Comparison of ENCODE assay signal across 8 mouse cellular contexts in the genomic region with DNA sequence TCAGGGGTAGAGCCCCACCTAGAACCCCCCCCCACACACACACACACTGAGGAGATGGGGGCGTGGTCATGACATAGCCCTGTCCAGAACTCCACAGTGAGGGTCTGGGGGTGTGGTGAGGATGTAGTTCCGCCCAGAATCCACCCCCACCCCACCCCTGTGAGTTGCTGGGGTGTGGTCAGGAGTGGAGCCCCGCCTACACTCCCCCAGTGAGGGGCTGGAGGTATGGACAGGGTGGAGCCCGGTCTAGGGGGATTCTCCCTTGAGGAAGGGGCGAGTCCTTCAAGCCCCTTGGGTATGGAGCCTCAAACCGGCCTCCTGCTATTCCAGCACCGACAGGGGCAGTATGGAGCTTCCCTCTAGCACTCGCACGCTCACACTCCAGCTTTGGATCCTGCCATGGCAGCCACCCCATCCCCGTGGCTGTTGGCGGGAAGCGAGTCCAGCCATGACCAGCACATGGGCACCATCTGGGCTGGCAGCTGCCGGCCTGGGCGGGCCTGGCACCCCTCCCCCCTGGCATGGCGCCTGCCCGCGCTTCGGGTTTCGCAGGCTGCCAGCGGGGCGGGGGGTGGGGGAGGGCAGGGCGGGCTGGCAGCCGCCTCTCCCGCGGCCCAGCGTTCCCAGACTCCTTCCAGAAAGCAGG. TPM values are rescaled to one million over a fixed set of nuclear protein-coding genes. Genes with fewer than 3 reads are reported as not detected.
DNase-seq lines count a peak whose midpoint lies in the region; ATAC-seq and TF ChIP-seq lines count a peak whose summit lies in the region.

No protein-coding gene starts in this region.

- H3K36me3 ChIP-seq in hindbrain, embryonic 11.5 days (ENCODE audit: control insufficient read depth, insufficient read depth, low read length) = no peaks in the 10 kb centered on the region
- H3K36me3 ChIP-seq in lung, postnatal 0 days (ENCODE audit: insufficient read depth, low read length) = no peaks in the 10 kb centered on the region

- H3K27ac ChIP-seq in hindbrain, embryonic 11.5 days (ENCODE audit: low read depth, low read length) = peak overlapping the region; percentile 36
- peak overlapping the region; percentile 68 for H3K27ac ChIP-seq in lung, postnatal 0 days (ENCODE audit: low read length)

- WGBS in hindbrain, embryonic 11.5 days = 1% methylated on average over 13 of the region's 26 CpGs
- WGBS in lung, postnatal 0 days = 4% methylated on average over 15 of the region's 26 CpGs

- peak overlapping the region; percentile 54 for H3K9ac ChIP-seq in hindbrain, embryonic 11.5 days (ENCODE audit: low read depth, low read length)
- H3K9ac ChIP-seq in lung, postnatal 0 days (replicated peaks; ENCODE audit: low read depth) = no peak overlapping the region; the same call in 1 of the 2 replicates

- H3K4me2 ChIP-seq in hindbrain, embryonic 11.5 days (replicated peaks; ENCODE audit: low read depth, low read length) = peak overlapping the region; percentile 73
- peak overlapping the region; percentile 59 for H3K4me2 ChIP-seq in lung, postnatal 0 days (replicated peaks; ENCODE audit: low read depth, low read length)

- no peak for TF ChIP-seq EP300 in lung, postnatal 0 days (IDR thresholded peaks at IDR 0.05)

- H3K4me3 ChIP-seq in hindbrain, embryonic 11.5 days (ENCODE audit: low read depth, low read length) = peak overlapping the region; percentile 21; the same call in 1 of the 2 replicates
- H3K4me3 ChIP-seq in lung, postnatal 0 days (ENCODE audit: low read depth, low read length) = peak overlapping the region; percentile 30

- DNase-seq in R1 (ENCODE audit: low read depth, low spot score) = peak; percentile 96
- DNase-seq in cerebellum, postnatal 36 days = peak; percentile 93 to 97
- peak; percentile 59 to 80 for DNase-seq in frontal cortex, postnatal 25 days (ENCODE audit: low spot score in 2 of 2)
- peak; percentile 80 for DNase-seq in hindbrain, embryonic 11.5 days (ENCODE audit: low spot score)
- peak; percentile 86 to 90 for DNase-seq in layer of hippocampus, postnatal 14 days (ENCODE audit: low spot score in 2 of 2)
- peak; percentile 88 for DNase-seq in lung, postnatal 0 days (ENCODE audit: low spot score)
- DNase-seq in retina, adult 2 months (ENCODE audit: low read depth, low spot score) = peak; percentile 59
- no peak for DNase-seq in spleen, postnatal 14 days (ENCODE audit: low spot score in 2 of 2)

- ATAC-seq in hindbrain, embryonic 11.5 days (ENCODE audit: low FRiP score) = peak; percentile 62
- peak; percentile 52 for ATAC-seq in lung, postnatal 0 days

- TF ChIP-seq CTCF in lung, postnatal 0 days (IDR thresholded peaks at IDR 0.05) = peak; percentile 76

- H3K4me1 ChIP-seq in hindbrain, embryonic 11.5 days (replicated peaks; ENCODE audit: control insufficient read depth, insufficient read depth, low read length) = peaks cover 22% of the 10 kb centered on the region
- peaks cover 47% of the 10 kb centered on the region for H3K4me1 ChIP-seq in lung, postnatal 0 days (ENCODE audit: insufficient read depth, low read depth, low read length)

- no peaks in the 10 kb centered on the region for H3K9me3 ChIP-seq in hindbrain, embryonic 11.5 days (ENCODE audit: control insufficient read depth, low read length)
- no peaks in the 10 kb centered on the region for H3K9me3 ChIP-seq in lung, postnatal 0 days (ENCODE audit: low read length)

- H3K27me3 ChIP-seq in hindbrain, embryonic 11.5 days (ENCODE audit: control insufficient read depth, insufficient read depth, low read length) = no peaks in the 10 kb centered on the region; the same call in 1 of the 2 replicates
- no peaks in the 10 kb centered on the region for H3K27me3 ChIP-seq in lung, postnatal 0 days (replicated peaks; ENCODE audit: insufficient read depth, low read length)

RNA-seq across cellular contexts. Expression of gene Smim24, which starts 23.9 kb away (rescaled TPM):
- 2.7 and 4.1 TPM in 2 replicates for polyA plus RNA-seq in hindbrain, embryonic 11.5 days (2014; fragmentation: Nextera tagmentation; extraction: Ambion mirVana)
- total RNA-seq in layer of hippocampus, postnatal 14 days (2021) = 1 to 10 TPM; 1.1 to 1.5 TPM
- polyA plus RNA-seq in lung, postnatal 0 days (2015; fragmentation: Nextera tagmentation; extraction: Ambion mirVana) = 3.1 and 3.6 TPM in 2 replicates

RNA-seq across cellular contexts. Expression of gene Gm48552, which starts 27.9 kb away (rescaled TPM):
- polyA plus RNA-seq in hindbrain, embryonic 11.5 days (2014; fragmentation: Nextera tagmentation; extraction: Ambion mirVana) = 0.49 and 1.0 TPM in 2 replicates
- 1 to 10 TPM; 2.8 to 5.4 TPM for total RNA-seq in layer of hippocampus, postnatal 14 days (2021)
- polyA plus RNA-seq in lung, postnatal 0 days (2015; fragmentation: Nextera tagmentation; extraction: Ambion mirVana) = 0.20 and 0.63 TPM in 2 replicates

RNA-seq across cellular contexts. Expression of gene Gm48551, which starts 32.4 kb away (rescaled TPM):
- polyA plus RNA-seq in hindbrain, embryonic 11.5 days (2014; fragmentation: Nextera tagmentation; extraction: Ambion mirVana) = 2.2 and 3.2 TPM in 2 replicates
- total RNA-seq in layer of hippocampus, postnatal 14 days (2021) = 1 to 10 TPM; 3.1 to 4.5 TPM
- polyA plus RNA-seq in lung, postnatal 0 days (2015; fragmentation: Nextera tagmentation; extraction: Ambion mirVana) = 2.4 and 3.0 TPM in 2 replicates

RNA-seq across cellular contexts. Expression of gene Dohh, which starts 32.5 kb away (rescaled TPM):
- 44.8 and 52.6 TPM in 2 replicates for polyA plus RNA-seq in hindbrain, embryonic 11.5 days (2014; fragmentation: Nextera tagmentation; extraction: Ambion mirVana)
- 10 to 100 TPM; 73.7 to 74.3 TPM for total RNA-seq in layer of hippocampus, postnatal 14 days (2021)
- 49.4 and 55.2 TPM in 2 replicates for polyA plus RNA-seq in lung, postnatal 0 days (2015; fragmentation: Nextera tagmentation; extraction: Ambion mirVana)

RNA-seq across cellular contexts. Expression of gene Fzr1, which starts 38.4 kb away (rescaled TPM):
- polyA plus RNA-seq in hindbrain, embryonic 11.5 days (2014; fragmentation: Nextera tagmentation; extraction: Ambion mirVana) = 83.0 and 92.1 TPM in 2 replicates
- 10 to 100 TPM; 68.6 to 73.2 TPM for total RNA-seq in layer of hippocampus, postnatal 14 days (2021)
- polyA plus RNA-seq in lung, postnatal 0 days (2015; fragmentation: Nextera tagmentation; extraction: Ambion mirVana) = 39.5 and 39.7 TPM in 2 replicates

Comparison
In these comparisons a context has a peak if more than half of its experiments do, and no peak if none do; other contexts are left out.
1. DNase-seq: peak in R1 (single experiment), cerebellum, postnatal 36 days (2 of 2), frontal cortex, postnatal 25 days (2 of 2), hindbrain, embryonic 11.5 days (single experiment), layer of hippocampus, postnatal 14 days (2 of 2), lung, postnatal 0 days (single experiment) and retina, adult 2 months (single experiment); none in spleen, postnatal 14 days (0 of 2).